Mouse (Mus musculus) lung, adult 2 months (tissue): ENCODE results near the gene Lrmda.

Source experiments
- CTCF ChIP-seq: fragments of 200-500 bp; IDR thresholded peaks from 2 replicates; pipeline ENCODE4 v1.5.1; 2011; ENCODE audit warnings: mild to moderate bottlenecking, low read length, control low read depth; ENCODE audit not compliant: insufficient read depth
- POLR2A ChIP-seq: fragments of 200-500 bp; IDR thresholded peaks from 2 replicates; pipeline ENCODE4 v1.6.1; 2011; ENCODE audit warnings: low read depth, mild to moderate bottlenecking, control low read depth, low read length, borderline replicate concordance; ENCODE audit errors: extremely low read depth

GRCm38 (mm10) chr14:22783211-22784161 is 764.0 kb downstream of the Lrmda start:
- no peak for TF ChIP-seq CTCF
- no peak for TF ChIP-seq POLR2A
